ENCODE assay signal across 8 mouse cellular contexts in genomic region chr15:99074019-99074599, GRCm38 (mm10). TPM values are rescaled to one million over a fixed set of nuclear protein-coding genes. Genes with fewer than 3 reads are reported as not detected.
DNase-seq lines count a peak whose midpoint lies in the region; ATAC-seq lines count a peak whose summit lies in the region.

TSS of gene Troap (plus strand) at chr15:99074575.

- peaks cover 27% of the 10 kb centered on the region for H3K4me1 ChIP-seq in lung, embryonic 15.5 days
- peaks cover 14% of the 10 kb centered on the region for H3K4me1 ChIP-seq in embryonic facial prominence, embryonic 14.5 days (ENCODE audit: control insufficient read depth, insufficient read depth, low read length)
- peaks cover 9% of the 10 kb centered on the region; the same call in 1 of the 2 replicates for H3K4me1 ChIP-seq in neural tube, embryonic 14.5 days (ENCODE audit: control insufficient read depth, insufficient read depth, low read length)

- DNase-seq in lung, postnatal 25 days (ENCODE audit: low spot score) = no peak
- no peak for DNase-seq in embryonic facial prominence, embryonic 14.5 days (ENCODE audit: low spot score)
- no peak for DNase-seq in large intestine, adult 2 months (ENCODE audit: low read depth, low spot score)
- no peak for DNase-seq in adrenal gland, postnatal 36 days
- DNase-seq in adrenal gland, adult 18-20 months (ENCODE audit: low spot score in 2 of 2) = no peak
- DNase-seq in cerebellum, postnatal 10 days = no peak

- peak within 1 kb of the TSS; percentile 61 for H3K9ac ChIP-seq in lung, embryonic 15.5 days
- peak within 1 kb of the TSS; percentile 86 for H3K9ac ChIP-seq in embryonic facial prominence, embryonic 14.5 days (ENCODE audit: low read depth, low read length)
- peak within 1 kb of the TSS; percentile 83 for H3K9ac ChIP-seq in neural tube, embryonic 14.5 days (replicated peaks; ENCODE audit: low read depth, low read length)

- ATAC-seq in lung, embryonic 15.5 days (ENCODE audit: borderline replicate concordance, extremely low read depth, low FRiP score, low TSS enrichment) = no peak; the same call in 1 of the 2 replicates
- peak; percentile 12; the same call in 1 of the 2 replicates for ATAC-seq in embryonic facial prominence, embryonic 14.5 days (ENCODE audit: low read depth)
- no peak; the same call in 1 of the 2 replicates for ATAC-seq in neural tube, embryonic 14.5 days (ENCODE audit: low read depth)

- H3K27ac ChIP-seq in lung, embryonic 15.5 days = peak within 1 kb of the TSS; percentile 96
- H3K27ac ChIP-seq in embryonic facial prominence, embryonic 14.5 days (replicated peaks; ENCODE audit: low read depth, low read length) = peak within 1 kb of the TSS; percentile 93
- H3K27ac ChIP-seq in neural tube, embryonic 14.5 days (ENCODE audit: low read depth, low read length) = peak within 1 kb of the TSS; percentile 92

- peak within 1 kb of the TSS; percentile 82 for H3K4me2 ChIP-seq in lung, embryonic 15.5 days
- H3K4me2 ChIP-seq in embryonic facial prominence, embryonic 14.5 days (ENCODE audit: low read depth, low read length) = peak within 1 kb of the TSS; percentile 98
- H3K4me2 ChIP-seq in neural tube, embryonic 14.5 days (ENCODE audit: low read depth, low read length) = peak within 1 kb of the TSS; percentile 97

- H3K27me3 ChIP-seq in lung, embryonic 15.5 days = no peaks in the 10 kb centered on the region
- H3K27me3 ChIP-seq in embryonic facial prominence, embryonic 14.5 days (replicated peaks; ENCODE audit: control insufficient read depth, insufficient read depth, low read length) = no peaks in the 10 kb centered on the region
- H3K27me3 ChIP-seq in neural tube, embryonic 14.5 days (ENCODE audit: control insufficient read depth, insufficient read depth, low read length) = no peaks in the 10 kb centered on the region

- peak within 1 kb of the TSS; percentile 61 for H3K4me3 ChIP-seq in lung, embryonic 15.5 days
- H3K4me3 ChIP-seq in embryonic facial prominence, embryonic 14.5 days (ENCODE audit: low read depth, low read length) = peak within 1 kb of the TSS; percentile 55
- peak within 1 kb of the TSS; percentile 47 for H3K4me3 ChIP-seq in neural tube, embryonic 14.5 days (ENCODE audit: low read depth, low read length)

- H3K9me3 ChIP-seq in lung, embryonic 15.5 days = no peaks in the 10 kb centered on the region
- H3K9me3 ChIP-seq in embryonic facial prominence, embryonic 14.5 days (ENCODE audit: control insufficient read depth, low read length) = no peaks in the 10 kb centered on the region
- H3K9me3 ChIP-seq in neural tube, embryonic 14.5 days (ENCODE audit: control insufficient read depth, low read length) = no peaks in the 10 kb centered on the region

- peaks cover 25% of the 10 kb centered on the region for H3K36me3 ChIP-seq in lung, embryonic 15.5 days
- H3K36me3 ChIP-seq in embryonic facial prominence, embryonic 14.5 days (ENCODE audit: control insufficient read depth, insufficient read depth, low read length) = peaks cover 12% of the 10 kb centered on the region
- H3K36me3 ChIP-seq in neural tube, embryonic 14.5 days (ENCODE audit: control insufficient read depth, insufficient read depth, low read length) = no peaks in the 10 kb centered on the region

- 17% methylated on average over 9 of the region's 9 CpGs for WGBS in lung, embryonic 15.5 days
- WGBS in embryonic facial prominence, embryonic 14.5 days = 23% methylated on average over 9 of the region's 9 CpGs
- WGBS in large intestine, adult 2 months = 18% methylated on average over 9 of the region's 9 CpGs
- WGBS in neural tube, embryonic 14.5 days = 17% methylated on average over 9 of the region's 9 CpGs

RNA-seq across cellular contexts. Expression of gene Troap, which starts in this region (rescaled TPM):
- polyA plus RNA-seq in lung, embryonic 15.5 days (2015; fragmentation: Nextera tagmentation; extraction: Ambion mirVana) = 35.4 and 41.9 TPM in 2 replicates
- polyA plus RNA-seq in embryonic facial prominence, embryonic 14.5 days (2014; fragmentation: Nextera tagmentation; extraction: Ambion mirVana) = 15.3 and 24.4 TPM in 2 replicates
- 13.2 and 13.4 TPM in 2 replicates for polyA plus RNA-seq in large intestine, adult 2 months (2012; rRNA removed)
- polyA plus RNA-seq in neural tube, embryonic 14.5 days (2014; fragmentation: Nextera tagmentation; extraction: Ambion mirVana) = 2.4 and 3.3 TPM in 2 replicates
- total RNA-seq in adrenal gland, postnatal 36 days (2021) = 1 to 10 TPM; 1.1 to 1.6 TPM
- not detected for total RNA-seq in adrenal gland, adult 18-20 months (2021)
